Mouse (Mus musculus): ENCODE data around the gene Gan.

DNA sequence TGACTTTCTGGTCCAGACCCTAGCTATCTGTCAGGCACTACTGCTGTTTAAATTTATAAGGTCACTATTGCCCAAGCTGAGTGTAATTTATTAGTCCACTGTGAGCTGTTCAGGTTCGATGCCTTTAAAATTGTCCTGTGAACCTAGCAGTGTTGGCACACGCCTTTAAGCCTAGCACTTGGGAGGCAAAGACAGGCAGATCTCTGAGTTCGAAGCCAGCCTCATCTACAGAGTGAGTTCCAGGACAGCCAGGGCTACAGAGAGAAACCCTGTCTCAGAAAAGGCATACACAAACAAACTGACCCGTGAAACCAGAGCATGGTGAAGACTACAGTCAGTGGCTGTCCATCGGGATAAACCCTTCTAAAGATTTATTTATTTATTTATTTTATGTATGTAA is 82.4 kb downstream of the Gan start:
- TF ChIP-seq CTCF (IDR thresholded peaks at IDR 0.05; ENCODE audit: borderline replicate concordance, extremely low read depth, insufficient read depth, insufficient read length) = no peak
- TF ChIP-seq POLR2A (IDR thresholded peaks at IDR 0.05; ENCODE audit: borderline replicate concordance, extremely low read depth, insufficient read depth, insufficient read length, poor library complexity, severe bottlenecking) = no peak

All from brain, embryonic 14.5 days (tissue).